Comparison of ENCODE assay signal across 8 mouse cellular contexts in the genomic region with DNA sequence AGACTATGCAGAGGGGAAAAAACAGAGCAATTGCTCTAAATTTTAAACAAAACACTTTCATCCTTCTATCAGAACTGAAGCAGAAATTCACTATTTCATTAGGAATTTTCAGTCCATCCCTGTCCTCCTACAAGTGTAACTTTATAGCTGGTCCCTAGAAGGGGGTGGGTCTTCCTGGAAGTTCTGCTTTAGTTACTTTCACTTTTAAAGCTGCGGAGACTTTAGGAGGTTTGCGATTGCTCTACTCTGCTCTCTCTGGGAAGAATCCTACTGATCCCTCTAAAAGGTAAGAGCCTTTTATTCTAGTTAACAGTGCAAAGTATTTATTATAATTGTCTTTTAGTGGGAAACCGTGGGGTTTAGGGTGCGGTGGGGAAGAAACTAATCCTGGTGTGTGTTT. TPM values are rescaled to one million over a fixed set of nuclear protein-coding genes. Genes with fewer than 3 reads are reported as not detected.
DNase-seq lines count a peak whose midpoint lies in the region; ATAC-seq and TF ChIP-seq lines count a peak whose summit lies in the region.

A gene (plus strand): TSS at position 167 of the 400 bp plus-strand sequence.

- H3K9me3 ChIP-seq in hindbrain, embryonic 14.5 days (ENCODE audit: control insufficient read depth, low read length): no peaks in the 10 kb centered on the region
- no peaks in the 10 kb centered on the region for H3K9me3 ChIP-seq in liver, embryonic 14.5 days (ENCODE audit: control insufficient read depth, low read length)
- H3K9me3 ChIP-seq in neural tube, embryonic 14.5 days (ENCODE audit: control insufficient read depth, low read length): no peaks in the 10 kb centered on the region

- peak within 1 kb of the TSS; percentile 56; the same call in 1 of the 2 replicates for H3K27ac ChIP-seq in brown adipose tissue, adult 24 weeks (replicated peaks; ENCODE audit: low read depth, low read length)
- peak within 1 kb of the TSS; percentile 83 for H3K27ac ChIP-seq in gastrocnemius, adult 2 months
- H3K27ac ChIP-seq in hindbrain, embryonic 14.5 days: no peak within 1 kb of the TSS; the same call in 1 of the 2 replicates
- peak within 1 kb of the TSS; percentile 36 for H3K27ac ChIP-seq in liver, embryonic 14.5 days
- no peak within 1 kb of the TSS; the same call in 1 of the 2 replicates for H3K27ac ChIP-seq in neural tube, embryonic 14.5 days (ENCODE audit: low read depth, low read length)

- ATAC-seq in hindbrain, embryonic 14.5 days (ENCODE audit: low FRiP score): 0 out of 2 replicates have a peak, but pooled peaks have one; percentile 43
- ATAC-seq in liver, embryonic 14.5 days (ENCODE audit: insufficient read depth): peak; percentile 64
- ATAC-seq in neural tube, embryonic 14.5 days (ENCODE audit: low read depth): peak; percentile 54; the same call in 1 of the 2 replicates

- peak; percentile 25 for DNase-seq in ovary, postnatal 14 days (ENCODE audit: low spot score)
- no peak for DNase-seq in ovary, postnatal 10 days (ENCODE audit: low spot score)
- no peak for DNase-seq in gastrocnemius, adult 2 months
- peak; percentile 43 for DNase-seq in hindbrain, embryonic 14.5 days (ENCODE audit: low spot score)
- DNase-seq in liver, embryonic 14.5 days (ENCODE audit: low read depth in 3 of 3, low spot score in 3 of 3): peak; percentile 26 to 43 (median 31)
- DNase-seq in cerebellum, adult 9-10 months: no peak

- H3K27me3 ChIP-seq in hindbrain, embryonic 14.5 days (ENCODE audit: control insufficient read depth, insufficient read depth, low read length): no peaks in the 10 kb centered on the region
- H3K27me3 ChIP-seq in liver, embryonic 14.5 days (ENCODE audit: control insufficient read depth, insufficient read depth, low read length): no peaks in the 10 kb centered on the region
- H3K27me3 ChIP-seq in neural tube, embryonic 14.5 days (ENCODE audit: control insufficient read depth, insufficient read depth, low read length): no peaks in the 10 kb centered on the region

- H3K4me3 ChIP-seq in brown adipose tissue, adult 24 weeks (ENCODE audit: insufficient read depth, low read depth, low read length): peak within 1 kb of the TSS; percentile 67
- H3K4me3 ChIP-seq in gastrocnemius, adult 2 months: peak within 1 kb of the TSS; percentile 79
- peak within 1 kb of the TSS; percentile 34 for H3K4me3 ChIP-seq in hindbrain, embryonic 14.5 days (replicated peaks; ENCODE audit: low read length)
- peak within 1 kb of the TSS; percentile 61 to 68 for H3K4me3 ChIP-seq in liver, embryonic 14.5 days (ENCODE audit: insufficient read depth in 1 of 2, low read depth in 2 of 2, low read length in 2 of 2)
- peak within 1 kb of the TSS; percentile 30 for H3K4me3 ChIP-seq in neural tube, embryonic 14.5 days (ENCODE audit: low read depth, low read length)

- TF ChIP-seq CTCF in gastrocnemius, adult 2 months (IDR thresholded peaks at IDR 0.05): no peak
- no peak for TF ChIP-seq CTCF in liver, embryonic 14.5 days (IDR thresholded peaks at IDR 0.05; ENCODE audit: low read depth)

- peaks cover 7% of the 10 kb centered on the region for H3K4me1 ChIP-seq in brown adipose tissue, adult 24 weeks (ENCODE audit: control insufficient read depth, insufficient read depth, insufficient read length, low read length)
- H3K4me1 ChIP-seq in hindbrain, embryonic 14.5 days (replicated peaks; ENCODE audit: control insufficient read depth, insufficient read depth, low read length): no peaks in the 10 kb centered on the region
- H3K4me1 ChIP-seq in liver, embryonic 14.5 days (replicated peaks; ENCODE audit: control insufficient read depth in 2 of 2, insufficient read depth in 2 of 2, low read length in 1 of 2): peaks cover 3 to 11% of the 10 kb centered on the region in 2 experiments
- H3K4me1 ChIP-seq in neural tube, embryonic 14.5 days (ENCODE audit: control insufficient read depth, insufficient read depth, low read length): no peaks in the 10 kb centered on the region

- peak within 1 kb of the TSS; percentile 37 for H3K4me2 ChIP-seq in hindbrain, embryonic 14.5 days (replicated peaks)
- H3K4me2 ChIP-seq in liver, embryonic 14.5 days (ENCODE audit: low read depth): peak within 1 kb of the TSS; percentile 79
- H3K4me2 ChIP-seq in neural tube, embryonic 14.5 days (ENCODE audit: low read depth, low read length): peak within 1 kb of the TSS; percentile 45

- 7% methylated on average over 4 of the region's 4 CpGs for WGBS in hindbrain, embryonic 14.5 days
- 4% methylated on average over 4 of the region's 4 CpGs for WGBS in liver, embryonic 14.5 days (ENCODE audit: insufficient replicate concordance)
- 2% methylated on average over 4 of the region's 4 CpGs for WGBS in neural tube, embryonic 14.5 days

- no peak for TF ChIP-seq EP300 in liver, embryonic 14.5 days (IDR thresholded peaks at IDR 0.05; ENCODE audit: low read depth)

- intact Hi-C loops in gastrocnemius, adult 2 months (cut with DNase I): no loop called here

- no peaks in the 10 kb centered on the region for H3K36me3 ChIP-seq in hindbrain, embryonic 14.5 days (replicated peaks; ENCODE audit: control insufficient read depth, insufficient read depth)
- no peaks in the 10 kb centered on the region for H3K36me3 ChIP-seq in liver, embryonic 14.5 days (replicated peaks; ENCODE audit: control insufficient read depth, insufficient read depth, low read depth)
- no peaks in the 10 kb centered on the region for H3K36me3 ChIP-seq in neural tube, embryonic 14.5 days (ENCODE audit: control insufficient read depth, insufficient read depth, low read length)

- peak within 1 kb of the TSS; percentile 14 for H3K9ac ChIP-seq in hindbrain, embryonic 14.5 days
- H3K9ac ChIP-seq in liver, embryonic 14.5 days (replicated peaks): peak within 1 kb of the TSS; percentile 72
- H3K9ac ChIP-seq in neural tube, embryonic 14.5 days (replicated peaks; ENCODE audit: low read depth, low read length): no peak within 1 kb of the TSS; the same call in 1 of the 2 replicates

RNA-seq across cellular contexts. Expression of the gene that starts here (rescaled TPM):
- 28.3 and 35.4 TPM in 2 replicates for polyA plus RNA-seq in brown adipose tissue, adult 24 weeks (2012; ENCODE audit: insufficient read depth, insufficient read length, missing spikeins)
- total RNA-seq in gastrocnemius, adult 2 months (2021): 10 to 100 TPM; 11.0 to 12.4 TPM
- 9.8 and 10.1 TPM in 2 replicates for polyA plus RNA-seq in hindbrain, embryonic 14.5 days (2014; fragmentation: Nextera tagmentation; extraction: Ambion mirVana)
- polyA plus RNA-seq in liver, embryonic 14.5 days (2012; rRNA removed): 3.0 and 4.5 TPM in 2 replicates
- polyA plus RNA-seq in liver, embryonic 14.5 days (2014; fragmentation: Nextera tagmentation; extraction: Ambion mirVana): 8.5 TPM in 2 replicates
- 7.0 and 10.8 TPM in 2 replicates for polyA plus RNA-seq in neural tube, embryonic 14.5 days (2014; fragmentation: Nextera tagmentation; extraction: Ambion mirVana)

Comparison
In these comparisons a context has a peak if more than half of its experiments do, and no peak if none do; other contexts are left out.
1. DNase-seq: peak in ovary, postnatal 14 days (single experiment), hindbrain, embryonic 14.5 days (single experiment) and liver, embryonic 14.5 days (3 of 3); none in ovary, postnatal 10 days (single experiment), gastrocnemius, adult 2 months (single experiment) and cerebellum, adult 9-10 months (single experiment).
2. H3K27ac ChIP-seq: peak in brown adipose tissue, adult 24 weeks (single experiment), gastrocnemius, adult 2 months (single experiment) and liver, embryonic 14.5 days (single experiment); none in hindbrain, embryonic 14.5 days (single experiment) and neural tube, embryonic 14.5 days (single experiment).
3. Peak in every context shown above with its lines, with median percentiles within 50 percentile points of each other: H3K4me3 ChIP-seq, ATAC-seq and H3K4me2 ChIP-seq.